Mouse (Mus musculus) heart, adult 2 months (tissue): ENCODE measurements around the gene Trpv2.

Experiments used
- CTCF ChIP-seq: fragments of 200-600 bp; IDR thresholded peaks from 2 replicates; pipeline ENCODE4 v1.8.1; 2022; ENCODE audit warnings: antibody characterized with exemption, mild to moderate bottlenecking, moderate library complexity
- EP300 ChIP-seq: fragments of 200-500 bp; IDR thresholded peaks from 2 replicates; pipeline ENCODE4 v1.6.1; 2011; ENCODE audit warnings: low read depth, low read length, control low read depth; ENCODE audit not compliant: insufficient read depth
- POLR2A ChIP-seq: fragments of 200-500 bp; IDR thresholded peaks from 2 replicates; pipeline ENCODE4 v1.6.1; 2011; ENCODE audit warnings: mild to moderate bottlenecking, low read depth, low read length, control low read depth; ENCODE audit not compliant: insufficient read depth

GRCm38 (mm10) chr11:62540167-62540566 lies 34.1 kb upstream of the Trpv2 start:
- TF ChIP-seq EP300 (no peak), CTCF (no peak), POLR2A (no peak)
